Mouse (Mus musculus) hindbrain, postnatal 0 days (tissue): ENCODE measurements around the gene Ryr3. TPM values are rescaled to one million over a fixed set of nuclear protein-coding genes. Genes with fewer than 3 reads are reported as not detected.

ENCODE experiments used
- ATAC-seq: fragments of 200-750 bp; cut with Nextera tagmentation; 2 replicates; pipeline ENCODE4 v1.8.0; 2017; ENCODE audit warnings: mild to moderate bottlenecking, moderate TSS enrichment, moderate library complexity
- DNase-seq: peaks from one replicate; pipeline ENCODE4 v3.0.0-alpha.2; 2015; ENCODE audit warnings: low spot score
- H3K27ac ChIP-seq: fragments of 300-500 bp; sonication (generic); 2 replicates; pipeline ENCODE4 v1.5.1; 2014; ENCODE audit warnings: mild to moderate bottlenecking
- H3K27me3 ChIP-seq: fragments of 300-500 bp; sonication (generic); 2 replicates; pipeline ENCODE4 v1.6.1; 2014; ENCODE audit warnings: low read length, mixed read lengths; ENCODE audit not compliant: insufficient read depth
- H3K36me3 ChIP-seq: fragments of 300-500 bp; sonication (generic); 2 replicates; pipeline ENCODE4 v1.6.1; 2014; ENCODE audit warnings: low read length, mixed read lengths; ENCODE audit not compliant: insufficient read depth
- H3K4me1 ChIP-seq: fragments of 300-500 bp; sonication (generic); 2 replicates; pipeline ENCODE4 v1.6.1; 2014; ENCODE audit warnings: antibody characterized with exemption, low read length, mixed read lengths; ENCODE audit not compliant: insufficient read depth
- H3K4me2 ChIP-seq: fragments of 300-500 bp; sonication (generic); 2 replicates; pipeline ENCODE4 v1.6.1; 2014; ENCODE audit warnings: low read depth, mild to moderate bottlenecking, low read length, moderate library complexity, mixed read lengths
- H3K4me3 ChIP-seq: fragments of 300-500 bp; sonication (generic); 2 replicates; pipeline ENCODE4 v1.5.1; 2014; ENCODE audit warnings: low read length
- H3K9ac ChIP-seq: fragments of 300-500 bp; sonication (generic); replicated peaks from 2 replicates; pipeline ENCODE4 v1.6.1; 2014; ENCODE audit warnings: mild to moderate bottlenecking, low read length, moderate library complexity, mixed read lengths
- H3K9me3 ChIP-seq: fragments of 300-500 bp; sonication (generic); 2 replicates; pipeline ENCODE4 v1.6.1; 2016; ENCODE audit warnings: low read length, mixed read lengths
- CTCF ChIP-seq: IDR thresholded peaks from 2 replicates; pipeline ENCODE4 v1.5.1; 2016; ENCODE audit warnings: antibody characterized with exemption, control low read depth, low read depth
- WGBS: fragments of 180-500 bp; shearing (Covaris S2); extraction: QIAGEN DNeasy Blood & Tissue Kit; methylation state at CpG from one replicate; pipeline ENCODE4 v1.1.7; 2014; 5-methylcytosine and 5-hydroxymethylcytosine counted together
- polyA plus RNA-seq: library from polyadenylated mRNA; unstranded; fragments of >200 nt; fragmentation: Nextera tagmentation; extraction: Ambion mirVana; gene quantifications from 2 replicates; pipeline ENCODE4 v1.2.1, GENCODE M21; 2015
- total RNA-seq: library from RNA; depleted of rRNA; stranded (reverse); fragments of >200 nt; gene quantifications from 2 replicates; pipeline ENCODE4 v1.2.3, GENCODE M21; 2014

The Ryr3 gene
- total and polyA plus RNA-seq, 2 experiments from 2014 or later, result 5.7 to 12.7 TPM

DNA sequence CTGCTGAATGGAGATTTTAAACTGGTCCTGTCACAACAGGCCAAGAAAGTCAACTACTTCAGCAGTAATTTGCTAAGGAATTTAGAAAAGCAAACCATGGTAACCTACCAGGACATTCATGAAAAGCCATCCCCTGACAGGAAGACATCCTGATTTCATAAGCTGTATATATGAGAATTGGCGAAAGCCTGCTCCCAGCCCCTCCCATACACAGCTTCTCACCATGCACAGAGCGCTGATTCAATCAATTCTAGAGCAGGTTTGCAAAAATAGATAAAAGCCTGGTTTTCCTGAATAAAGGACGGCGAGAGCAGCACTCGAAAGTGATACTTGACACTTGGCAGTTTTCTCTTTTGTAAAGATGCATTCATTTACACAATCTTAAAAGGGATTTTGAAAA lies 40.6 kb downstream of the Ryr3 start:
- Histone ChIP-seq H3K9ac (no peak overlapping the region), H3K27ac (no peak overlapping the region), H3K4me1 (0 out of 2 replicates have a peak, but pooled peaks cover 3% of the 10 kb centered on the region), H3K4me3 (no peak overlapping the region), H3K36me3 (no peaks in the 10 kb centered on the region), H3K27me3 (no peaks in the 10 kb centered on the region), H3K9me3 (no peaks in the 10 kb centered on the region), H3K4me2 (peak overlapping the region; percentile 10; the same call in 1 of the 2 replicates)
- TF ChIP-seq CTCF, result no peak
- WGBS, result 56% methylated on average over 5 of the region's 5 CpGs
- ATAC-seq, result 0 out of 2 replicates have a peak, but pooled peaks have one; percentile 58
- DNase-seq, result peak; percentile 26

GRCm38 (mm10) chr2:113168096-113168495 lies 48.8 kb downstream of the Ryr3 start:
- Histone ChIP-seq H3K36me3 (no peaks in the 10 kb centered on the region), H3K4me1 (no peaks in the 10 kb centered on the region), H3K4me2 (no peak overlapping the region), H3K4me3 (no peak overlapping the region), H3K27ac (no peak overlapping the region), H3K9me3 (no peaks in the 10 kb centered on the region), H3K9ac (no peak overlapping the region), H3K27me3 (no peaks in the 10 kb centered on the region)
- ATAC-seq, result peak; percentile 62; the same call in 1 of the 2 replicates
- no peak for TF ChIP-seq CTCF
- 70% methylated on average over 4 of the region's 4 CpGs for WGBS
- peak; percentile 42 for DNase-seq

DNA sequence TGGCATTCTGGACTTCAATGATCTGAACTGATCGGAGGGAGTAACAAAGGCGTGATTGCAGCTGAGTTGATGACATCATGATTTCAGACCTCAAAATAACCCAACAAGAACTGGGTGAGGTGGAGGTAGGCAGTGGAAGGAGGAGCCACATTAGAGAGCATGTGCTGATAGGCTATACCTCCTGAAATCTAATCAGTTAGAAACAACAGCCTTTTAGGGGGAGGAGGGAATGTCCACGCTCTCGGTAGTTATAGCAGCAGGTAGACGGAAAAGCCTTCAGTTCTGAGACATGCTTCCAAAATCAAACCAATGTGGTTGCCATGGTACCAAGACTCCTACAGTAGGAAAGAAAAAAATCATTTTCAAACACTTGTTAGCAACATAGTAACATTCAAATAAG lies 55.4 kb downstream of the Ryr3 start:
- H3K4me2 ChIP-seq, result no peak overlapping the region
- no peaks in the 10 kb centered on the region for H3K9me3 ChIP-seq
- DNase-seq (peak; percentile 39), ATAC-seq (peak; percentile 86)
- no peaks in the 10 kb centered on the region for H3K27me3 ChIP-seq
- 56% methylated on average over 5 of the region's 5 CpGs for WGBS
- no peak overlapping the region for H3K9ac ChIP-seq
- TF ChIP-seq CTCF, result no peak
- H3K4me1 ChIP-seq, result peaks cover 3% of the 10 kb centered on the region; the same call in 1 of the 2 replicates
- no peak overlapping the region; the same call in 1 of the 2 replicates for H3K27ac ChIP-seq
- no peaks in the 10 kb centered on the region for H3K36me3 ChIP-seq
- no peak overlapping the region for H3K4me3 ChIP-seq

GRCm38 (mm10) chr2:113137766-113138165 lies 79.1 kb downstream of the Ryr3 start:
- DNase-seq (no peak), ATAC-seq (no peak)
- no peaks in the 10 kb centered on the region for H3K27me3 ChIP-seq
- H3K9me3 ChIP-seq, result no peaks in the 10 kb centered on the region
- no peak overlapping the region for H3K4me2 ChIP-seq
- no peaks in the 10 kb centered on the region for H3K4me1 ChIP-seq
- TF ChIP-seq CTCF, result no peak
- no peak overlapping the region for H3K4me3 ChIP-seq
- WGBS, result 87% methylated on average over 3 of the region's 3 CpGs
- no peaks in the 10 kb centered on the region for H3K36me3 ChIP-seq
- no peak overlapping the region for H3K27ac ChIP-seq
- no peak overlapping the region for H3K9ac ChIP-seq

GRCm38 (mm10) chr2:113123476-113123875 lies 93.4 kb downstream of the Ryr3 start:
- Histone ChIP-seq H3K9me3 (no peaks in the 10 kb centered on the region), H3K4me3 (no peak overlapping the region), H3K27ac (no peak overlapping the region), H3K36me3 (no peaks in the 10 kb centered on the region), H3K27me3 (no peaks in the 10 kb centered on the region), H3K4me2 (no peak overlapping the region), H3K9ac (no peak overlapping the region), H3K4me1 (no peaks in the 10 kb centered on the region)
- ATAC-seq (no peak), DNase-seq (no peak)
- WGBS, result 59% methylated on average over 1 of the region's 1 CpGs
- TF ChIP-seq CTCF, result no peak

DNA sequence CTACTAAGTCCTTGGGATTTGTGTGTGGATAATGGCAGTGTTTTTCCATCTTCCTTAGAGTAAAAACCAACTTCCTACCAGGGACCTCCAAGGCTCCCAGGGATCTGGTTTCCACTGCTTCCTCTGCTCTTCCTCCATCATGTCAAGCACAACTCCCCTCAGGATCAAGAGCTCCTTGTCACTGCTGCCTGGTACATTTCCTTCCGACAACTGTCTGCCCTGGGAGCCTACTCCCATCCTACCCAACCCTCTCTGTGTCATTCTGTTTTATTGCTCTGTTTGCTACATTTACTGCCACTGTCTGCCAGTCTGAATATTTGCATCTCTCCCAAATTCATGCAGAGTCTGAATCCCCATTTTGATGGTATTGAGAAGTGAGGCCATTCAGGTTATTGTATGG lies 97.8 kb downstream of the Ryr3 start:
- H3K4me2 ChIP-seq, result no peak overlapping the region
- no peak for TF ChIP-seq CTCF
- ATAC-seq (no peak), DNase-seq (no peak)
- no peak overlapping the region for H3K9ac ChIP-seq
- 72% methylated on average over 1 of the region's 1 CpGs for WGBS
- no peaks in the 10 kb centered on the region for H3K4me1 ChIP-seq
- H3K27ac ChIP-seq, result no peak overlapping the region
- H3K4me3 ChIP-seq, result no peak overlapping the region
- no peaks in the 10 kb centered on the region for H3K9me3 ChIP-seq
- H3K36me3 ChIP-seq, result no peaks in the 10 kb centered on the region
- no peaks in the 10 kb centered on the region for H3K27me3 ChIP-seq

- H3K4me2 ChIP-seq, result no peak overlapping the region
- WGBS, result 76% methylated on average over 2 of the region's 2 CpGs
- no peaks in the 10 kb centered on the region for H3K9me3 ChIP-seq
- no peak overlapping the region for H3K4me3 ChIP-seq
- no peak for TF ChIP-seq CTCF
- no peaks in the 10 kb centered on the region for H3K27me3 ChIP-seq
- no peak for ATAC-seq
- no peak overlapping the region for H3K9ac ChIP-seq
- no peaks in the 10 kb centered on the region for H3K36me3 ChIP-seq
- H3K4me1 ChIP-seq, result no peaks in the 10 kb centered on the region
- DNase-seq, result no peak
- no peak overlapping the region for H3K27ac ChIP-seq
Measured at GRCm38 (mm10) chr2:113116788-113117187, 100.1 kb downstream of the Ryr3 start.
